Mouse (Mus musculus) midbrain, postnatal 0 days (tissue): ENCODE data around the gene Map4k1. TPM values are rescaled to one million over a fixed set of nuclear protein-coding genes. Genes with fewer than 3 reads are reported as not detected.

ENCODE experiments used
- ATAC-seq: fragments of 200-750 bp; cut with Nextera tagmentation; 2 replicates; pipeline ENCODE4 v1.8.0; 2017; ENCODE audit warnings: moderate number of reproducible peaks, mild to moderate bottlenecking, moderate TSS enrichment, moderate library complexity; ENCODE audit not compliant: low FRiP score
- DNase-seq: peaks from one replicate; pipeline ENCODE4 v3.0.0-alpha.2; 2015; ENCODE audit warnings: low spot score
- H3K27ac ChIP-seq: fragments of 300-500 bp; sonication (generic); 2 replicates; pipeline ENCODE4 v1.5.1; 2014; ENCODE audit warnings: low read depth, mild to moderate bottlenecking, low read length, mixed read lengths
- H3K27me3 ChIP-seq: fragments of 300-500 bp; sonication (generic); 2 replicates; pipeline ENCODE4 v1.6.1; 2014; ENCODE audit warnings: low read length, control low read depth, mixed read lengths; ENCODE audit not compliant: insufficient read depth
- H3K36me3 ChIP-seq: fragments of 300-500 bp; sonication (generic); 2 replicates; pipeline ENCODE4 v1.6.1; 2014; ENCODE audit warnings: low read length, control low read depth, mixed read lengths; ENCODE audit not compliant: insufficient read depth
- H3K4me1 ChIP-seq: fragments of 300-500 bp; sonication (generic); 2 replicates; pipeline ENCODE4 v1.6.1; 2014; ENCODE audit warnings: mild to moderate bottlenecking, control low read depth, antibody characterized with exemption, low read length, mixed read lengths; ENCODE audit not compliant: insufficient read depth
- H3K4me2 ChIP-seq: fragments of 300-500 bp; sonication (generic); 2 replicates; pipeline ENCODE4 v1.6.1; 2014; ENCODE audit warnings: low read depth, mild to moderate bottlenecking, low read length, mixed read lengths; ENCODE audit not compliant: poor library complexity, severe bottlenecking
- H3K4me3 ChIP-seq: fragments of 300-500 bp; sonication (generic); 2 replicates; pipeline ENCODE4 v1.5.1; 2014; ENCODE audit warnings: low read depth, mild to moderate bottlenecking, low read length, moderate library complexity
- H3K9ac ChIP-seq: fragments of 300-500 bp; sonication (generic); replicated peaks from 2 replicates; pipeline ENCODE4 v1.6.1; 2014; ENCODE audit warnings: mild to moderate bottlenecking, low read length, moderate library complexity, mixed read lengths; ENCODE audit not compliant: poor library complexity, severe bottlenecking
- H3K9me3 ChIP-seq: fragments of 300-500 bp; sonication (generic); 2 replicates; pipeline ENCODE4 v1.6.1; 2016; ENCODE audit warnings: low read length, control low read depth
- CTCF ChIP-seq: IDR thresholded peaks from 2 replicates; pipeline ENCODE4 v1.5.1; 2016; ENCODE audit warnings: antibody characterized with exemption, mild to moderate bottlenecking
- WGBS: fragments of 180-500 bp; shearing (Covaris S2); extraction: QIAGEN DNeasy Blood & Tissue Kit; methylation state at CpG from one replicate; pipeline ENCODE4 v1.1.7; 2014; 5-methylcytosine and 5-hydroxymethylcytosine counted together
- polyA plus RNA-seq: library from polyadenylated mRNA; unstranded; fragments of >200 nt; fragmentation: Nextera tagmentation; extraction: Ambion mirVana; gene quantifications from 2 replicates; pipeline ENCODE4 v1.2.1, GENCODE M21; 2015
- total RNA-seq: library from RNA; depleted of rRNA; stranded (reverse); fragments of >200 nt; gene quantifications from 2 replicates; pipeline ENCODE4 v1.2.3, GENCODE M21; 2014

The Map4k1 gene
- total and polyA plus RNA-seq, 2 experiments from 2014 or later: 17.4 to 18.2 TPM

DNA sequence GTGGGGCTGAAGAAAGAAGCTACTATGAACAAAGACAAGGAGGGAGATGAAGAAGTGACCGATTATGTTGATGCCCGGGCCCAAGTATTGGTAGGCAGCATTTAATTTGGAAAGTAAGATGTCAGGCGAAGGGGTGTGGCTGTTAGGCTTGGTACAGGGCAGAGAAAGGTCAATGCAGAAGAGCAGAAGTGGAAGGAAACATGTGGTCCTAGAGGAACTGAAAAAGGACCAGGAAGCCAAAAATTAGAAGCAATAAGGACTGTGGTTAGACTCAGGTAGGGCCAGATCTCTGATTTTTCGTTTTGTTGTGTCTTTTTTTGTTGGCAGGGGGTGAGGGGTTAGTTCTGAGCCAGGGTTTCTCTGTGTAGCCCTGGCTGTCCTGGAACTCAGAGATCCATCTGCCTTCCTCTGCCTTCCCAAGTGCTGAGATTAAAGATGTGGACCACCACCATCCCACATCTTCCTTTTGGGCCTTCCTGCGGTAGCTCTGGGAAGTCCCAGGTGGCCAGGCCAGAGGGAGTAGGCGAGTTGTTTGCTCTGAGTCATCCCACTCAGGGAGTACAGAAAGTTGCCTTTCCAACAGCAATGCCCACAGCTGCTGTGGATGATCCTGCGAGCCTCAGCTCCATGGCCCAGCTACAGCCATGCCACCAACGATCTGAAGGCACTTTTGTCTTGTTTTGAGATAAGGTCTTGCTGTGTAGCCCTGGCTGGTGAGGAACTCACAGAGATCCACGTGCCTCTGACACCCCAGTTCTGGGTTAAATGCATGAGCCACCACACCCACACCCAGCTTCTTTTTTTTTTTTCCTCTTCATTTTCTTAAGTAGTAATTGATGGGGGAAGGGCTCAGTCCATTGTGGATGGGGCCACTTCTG, 25.6 kb downstream of the Map4k1 start:
- ATAC-seq: no peak
- Histone ChIP-seq H3K4me2 (no peak overlapping the region), H3K4me3 (no peak overlapping the region), H3K27me3 (no peaks in the 10 kb centered on the region), H3K36me3 (no peaks in the 10 kb centered on the region), H3K4me1 (no peaks in the 10 kb centered on the region), H3K27ac (no peak overlapping the region), H3K9ac (no peak overlapping the region), H3K9me3 (no peaks in the 10 kb centered on the region)
- WGBS: 75% methylated on average over 9 of the region's 9 CpGs
- no peak for DNase-seq
- TF ChIP-seq CTCF: no peak

DNA sequence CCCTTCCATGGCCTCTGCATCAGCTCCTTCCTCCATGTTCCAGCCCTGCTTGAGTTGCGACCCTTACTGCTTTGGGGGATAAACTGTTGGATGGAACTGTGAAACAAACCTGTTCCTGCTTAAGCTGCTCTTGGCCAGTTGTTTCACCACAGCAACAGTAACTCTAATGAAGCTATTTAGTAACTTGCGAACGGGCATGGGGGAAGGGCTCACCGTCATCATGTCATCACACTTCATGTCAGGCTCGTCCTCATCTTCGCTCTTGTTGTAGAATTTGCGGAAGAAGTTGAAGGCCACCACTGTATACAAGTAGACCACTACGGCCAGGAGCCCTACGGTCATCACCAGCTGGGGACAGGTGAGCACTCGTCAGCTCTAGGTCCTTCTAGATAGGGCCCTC, 26.3 kb downstream of the Map4k1 start:
- 93% methylated on average over 10 of the region's 10 CpGs for WGBS
- no peak for TF ChIP-seq CTCF

DNA sequence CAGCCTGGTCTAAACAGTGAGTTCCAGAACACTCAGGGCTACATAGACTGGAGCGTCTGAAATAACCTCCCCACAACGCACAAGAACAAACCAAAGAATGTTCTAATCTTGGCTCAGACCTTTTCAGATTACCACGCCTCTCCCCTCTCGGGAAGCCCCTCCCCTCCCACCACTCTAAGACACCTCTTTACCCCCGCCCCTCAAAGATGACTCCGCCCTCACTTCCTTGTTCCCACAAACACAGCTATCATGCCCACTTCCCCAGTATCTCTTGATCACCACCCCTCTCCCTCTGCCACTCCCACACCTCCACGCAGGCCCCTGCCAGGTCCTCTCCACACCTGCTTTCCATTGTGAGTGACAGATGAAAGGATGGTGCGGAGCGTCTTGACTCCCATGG, 26.9 kb downstream of the Map4k1 start:
- Histone ChIP-seq H3K4me3 (no peak overlapping the region), H3K27ac (no peak overlapping the region), H3K9ac (no peak overlapping the region), H3K27me3 (no peaks in the 10 kb centered on the region), H3K4me2 (no peak overlapping the region), H3K9me3 (no peaks in the 10 kb centered on the region), H3K36me3 (no peaks in the 10 kb centered on the region), H3K4me1 (no peaks in the 10 kb centered on the region)
- ATAC-seq: no peak
- WGBS: 75% methylated on average over 9 of the region's 9 CpGs
- DNase-seq: no peak
- TF ChIP-seq CTCF: no peak

More for the DNA sequence above, 26.3 kb downstream of the Map4k1 start:
- no peaks in the 10 kb centered on the region for H3K9me3 ChIP-seq
- no peak overlapping the region for H3K4me2 ChIP-seq
- DNase-seq (no peak), ATAC-seq (no peak)
- no peaks in the 10 kb centered on the region for H3K36me3 ChIP-seq
- no peak overlapping the region for H3K9ac ChIP-seq
- no peak overlapping the region for H3K27ac ChIP-seq
- no peaks in the 10 kb centered on the region for H3K4me1 ChIP-seq
- H3K4me3 ChIP-seq: no peak overlapping the region
- H3K27me3 ChIP-seq: no peaks in the 10 kb centered on the region

DNA sequence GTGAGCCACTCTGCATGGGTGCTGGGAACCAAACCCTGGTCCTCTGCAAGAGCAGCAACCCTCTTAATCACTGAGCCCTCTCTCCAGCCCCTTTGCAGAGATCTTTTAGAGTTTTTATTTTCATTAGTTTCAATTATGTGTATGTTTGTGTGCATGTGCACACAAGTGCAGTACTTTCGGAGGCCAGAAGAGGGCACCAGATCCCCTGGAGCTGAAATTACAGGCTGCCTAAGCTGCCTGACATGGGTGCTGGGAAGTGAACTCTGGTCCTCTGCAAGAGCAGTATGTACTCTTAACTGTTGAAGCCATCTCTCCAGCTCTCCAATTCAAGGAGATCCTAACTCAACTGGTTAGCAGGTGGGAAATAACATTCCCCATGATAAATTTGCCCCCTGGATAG, 33.1 kb downstream of the Map4k1 start:
- H3K27me3 ChIP-seq: peaks cover 22% of the 10 kb centered on the region
- no peak overlapping the region for H3K4me3 ChIP-seq
- no peaks in the 10 kb centered on the region for H3K36me3 ChIP-seq
- no peak for ATAC-seq
- no peaks in the 10 kb centered on the region for H3K9me3 ChIP-seq
- no peak for DNase-seq
- no peak overlapping the region for H3K27ac ChIP-seq
- no peak overlapping the region for H3K4me2 ChIP-seq
- peak; percentile 35; the same call in 1 of the 2 replicates for TF ChIP-seq CTCF
- 97% methylated on average over 1 of the region's 1 CpGs for WGBS
- no peak overlapping the region for H3K9ac ChIP-seq
- 0 out of 2 replicates have a peak, but pooled peaks cover 3% of the 10 kb centered on the region for H3K4me1 ChIP-seq

DNA sequence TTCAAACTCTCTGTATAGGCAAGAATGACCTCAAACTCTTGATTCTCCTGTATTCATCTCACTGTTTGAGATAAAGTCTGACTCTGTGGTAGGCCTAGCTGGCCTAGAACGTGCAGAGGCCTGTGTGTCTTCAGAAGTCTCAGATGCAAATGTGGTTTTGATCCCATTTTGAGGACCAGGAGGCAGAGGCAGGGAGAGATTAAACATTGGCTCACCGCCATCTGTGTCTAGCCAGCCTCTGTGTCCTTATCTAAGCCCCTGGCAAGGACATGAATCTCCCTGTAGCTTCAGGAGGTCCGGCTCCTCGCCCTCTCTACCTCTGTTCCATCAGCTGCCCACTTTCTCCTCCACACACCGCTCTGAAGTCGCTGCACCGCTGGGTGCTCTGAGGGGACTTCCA, 34.6 kb downstream of the Map4k1 start:
- 88% methylated on average over 7 of the region's 7 CpGs for WGBS

DNA sequence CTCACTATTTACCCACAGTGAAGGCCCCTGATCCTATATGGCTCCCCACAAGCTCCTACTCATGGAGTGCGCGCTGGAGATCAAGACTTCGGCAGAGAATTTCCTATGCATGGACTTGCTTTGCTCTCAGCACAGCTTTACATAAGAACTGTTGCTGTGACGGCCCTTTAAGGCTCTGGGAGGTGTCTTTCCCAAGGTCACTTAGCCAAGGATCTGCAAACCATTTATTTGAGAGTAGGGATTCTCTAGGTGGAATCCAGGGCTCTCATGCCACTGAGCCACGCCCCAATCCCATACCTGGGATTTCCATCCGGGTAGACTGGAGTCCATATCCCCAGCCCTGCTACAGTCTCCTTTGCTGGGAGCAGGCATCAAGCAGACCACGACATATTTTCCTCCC, 35.4 kb downstream of the Map4k1 start:
- no peak overlapping the region for H3K27ac ChIP-seq
- DNase-seq: no peak
- H3K4me3 ChIP-seq: no peak overlapping the region
- no peak overlapping the region for H3K9ac ChIP-seq
- H3K36me3 ChIP-seq: no peaks in the 10 kb centered on the region
- TF ChIP-seq CTCF: no peak
- H3K27me3 ChIP-seq: peaks cover 30% of the 10 kb centered on the region
- H3K9me3 ChIP-seq: no peaks in the 10 kb centered on the region
- no peak for ATAC-seq
- 0 out of 2 replicates have a peak, but pooled peaks cover 3% of the 10 kb centered on the region for H3K4me1 ChIP-seq
- H3K4me2 ChIP-seq: no peak overlapping the region
- 81% methylated on average over 7 of the region's 7 CpGs for WGBS

More for the DNA sequence above, 34.6 kb downstream of the Map4k1 start:
- Histone ChIP-seq H3K4me2 (no peak overlapping the region), H3K27ac (no peak overlapping the region), H3K4me1 (0 out of 2 replicates have a peak, but pooled peaks cover 3% of the 10 kb centered on the region), H3K27me3 (peaks cover 30% of the 10 kb centered on the region), H3K9ac (no peak overlapping the region), H3K9me3 (no peaks in the 10 kb centered on the region), H3K36me3 (no peaks in the 10 kb centered on the region), H3K4me3 (no peak overlapping the region)
- DNase-seq: no peak
- no peak for TF ChIP-seq CTCF
- no peak for ATAC-seq
